Mouse (Mus musculus) ovary, adult 18-20 months (tissue): Measurements from ENCODE around the gene Inpp5a.

Experiments
- DNase-seq: peaks from one replicate; pipeline ENCODE4 v3.0.0; 2022; ENCODE audit warnings: low spot score, mixed read lengths

Gene Inpp5a

GRCm38 (mm10) chr7:139441761-139442211 is 52.9 kb downstream of the Inpp5a start:
- DNase-seq: peak; percentile 36

- no peak for DNase-seq
Observed at GRCm38 (mm10) chr7:139445621-139446020, 56.7 kb downstream of the Inpp5a start.

GRCm38 (mm10) chr7:139447381-139447780 is 58.5 kb downstream of the Inpp5a start:
- DNase-seq: no peak

- peak; percentile 47 for DNase-seq
Observed at GRCm38 (mm10) chr7:139450186-139450998, 61.5 kb downstream of the Inpp5a start.

- DNase-seq: no peak
Observed at GRCm38 (mm10) chr7:139451711-139452110, 62.8 kb downstream of the Inpp5a start.

GRCm38 (mm10) chr7:139452199-139452598 is 63.3 kb downstream of the Inpp5a start:
- no peak for DNase-seq

- DNase-seq: no peak
Observed at GRCm38 (mm10) chr7:139453198-139453597, 64.3 kb downstream of the Inpp5a start.

GRCm38 (mm10) chr7:139454285-139454684 is 65.4 kb downstream of the Inpp5a start:
- DNase-seq: no peak

GRCm38 (mm10) chr7:139456759-139457158 is 67.8 kb downstream of the Inpp5a start:
- DNase-seq: no peak

- no peak for DNase-seq
Observed at GRCm38 (mm10) chr7:139461344-139461743, 72.4 kb downstream of the Inpp5a start.

- no peak for DNase-seq
Observed at GRCm38 (mm10) chr7:139462142-139462541, 73.2 kb downstream of the Inpp5a start.

- DNase-seq: no peak
Observed at GRCm38 (mm10) chr7:139465538-139465937, 76.6 kb downstream of the Inpp5a start.

GRCm38 (mm10) chr7:139466484-139467176 is 77.7 kb downstream of the Inpp5a start:
- no peak for DNase-seq

GRCm38 (mm10) chr7:139467177-139467895 is 78.4 kb downstream of the Inpp5a start:
- DNase-seq: peak; percentile 58

- peak; percentile 33 for DNase-seq
Observed at GRCm38 (mm10) chr7:139467896-139468279, 79.0 kb downstream of the Inpp5a start.

- DNase-seq: no peak
Observed at GRCm38 (mm10) chr7:139468440-139468839, 79.5 kb downstream of the Inpp5a start.

GRCm38 (mm10) chr7:139469457-139469856 is 80.5 kb downstream of the Inpp5a start:
- no peak for DNase-seq

- no peak for DNase-seq
Observed at GRCm38 (mm10) chr7:139470481-139470880, 81.6 kb downstream of the Inpp5a start.

- no peak for DNase-seq
Observed at GRCm38 (mm10) chr7:139472052-139472451, 83.1 kb downstream of the Inpp5a start.

- DNase-seq: peak; percentile 64
Observed at GRCm38 (mm10) chr7:139472865-139473549, 84.1 kb downstream of the Inpp5a start.

- no peak for DNase-seq
Observed at GRCm38 (mm10) chr7:139475896-139476295, 87.0 kb downstream of the Inpp5a start.

GRCm38 (mm10) chr7:139476700-139477099 is 87.8 kb downstream of the Inpp5a start:
- no peak for DNase-seq
